Mouse (Mus musculus) mouse trophoblast stem cell (cell line): Measurements from ENCODE around the gene Taf4.

Experiments
- in situ Hi-C, 2 experiments: fragments of 300-500 bp; cut with MseI, MboI; formaldehyde crosslinking; loops; 2 replicates in 1 of 2; 3 replicates in 1 of 2; pipeline ENCODE4 v1.15.1; 2025

Gene Taf4

GRCm38 (mm10) chr2:179976628-179977343 is at the start of gene Taf4:
TSS of gene Taf4 (minus strand) at chr2:179976646.
- in situ Hi-C loops: no loop called here

GRCm38 (mm10) chr2:180025861-180026200 is 49.4 kb upstream of the Taf4 start:
- in situ Hi-C loops: no loop called here

- in situ Hi-C loops: no loop called here
Measured at GRCm38 (mm10) chr2:180025135-180025860, 48.9 kb upstream of the Taf4 start.

- in situ Hi-C loops: no loop called here
Measured at GRCm38 (mm10) chr2:180024401-180025098, 48.1 kb upstream of the Taf4 start, which contains the start of gene Lsm14b. TSS of gene Lsm14b (plus strand) at chr2:180024987.

GRCm38 (mm10) chr2:180022751-180023150 is 46.3 kb upstream of the Taf4 start:
- in situ Hi-C loops: no loop called here

GRCm38 (mm10) chr2:180020919-180021318 is 44.5 kb upstream of the Taf4 start:
- in situ Hi-C loops: no loop called here

- in situ Hi-C loops: no loop called here
Measured at GRCm38 (mm10) chr2:180020091-180020661, 43.7 kb upstream of the Taf4 start.

GRCm38 (mm10) chr2:180018573-180018972 is 42.1 kb upstream of the Taf4 start:
- in situ Hi-C loops: no loop called here

GRCm38 (mm10) chr2:180017632-180018031 is 41.2 kb upstream of the Taf4 start:
- in situ Hi-C loops: no loop called here

GRCm38 (mm10) chr2:180013686-180014085 is 37.2 kb upstream of the Taf4 start:
- in situ Hi-C loops: no loop called here

GRCm38 (mm10) chr2:180011370-180011769 is 34.9 kb upstream of the Taf4 start:
- in situ Hi-C loops: no loop called here

GRCm38 (mm10) chr2:180010686-180011085 is 34.2 kb upstream of the Taf4 start:
- in situ Hi-C loops: no loop called here

- in situ Hi-C loops: no loop called here
Measured at GRCm38 (mm10) chr2:180006352-180007017, 30.0 kb upstream of the Taf4 start.

GRCm38 (mm10) chr2:180005656-180006351 is 29.4 kb upstream of the Taf4 start:
- in situ Hi-C loops: no loop called here

GRCm38 (mm10) chr2:180001635-180002034 is 25.2 kb upstream of the Taf4 start:
- in situ Hi-C loops: no loop called here

GRCm38 (mm10) chr2:179998431-179998830 is 22.0 kb upstream of the Taf4 start:
- in situ Hi-C loops: no loop called here

GRCm38 (mm10) chr2:179993071-179993470 is 16.6 kb upstream of the Taf4 start:
- in situ Hi-C loops: no loop called here

GRCm38 (mm10) chr2:179989098-179989497 is 12.7 kb upstream of the Taf4 start:
- in situ Hi-C loops: no loop called here

GRCm38 (mm10) chr2:179986437-179987022 is 10.1 kb upstream of the Taf4 start:
- in situ Hi-C loops: no loop called here

- in situ Hi-C loops: no loop called here
Measured at GRCm38 (mm10) chr2:179985695-179986094, 9.2 kb upstream of the Taf4 start.

GRCm38 (mm10) chr2:179984830-179985229 is 8.4 kb upstream of the Taf4 start:
- in situ Hi-C loops: no loop called here
